Mouse (Mus musculus): Measurements from ENCODE around the gene Ada.

The Ada gene

DNA sequence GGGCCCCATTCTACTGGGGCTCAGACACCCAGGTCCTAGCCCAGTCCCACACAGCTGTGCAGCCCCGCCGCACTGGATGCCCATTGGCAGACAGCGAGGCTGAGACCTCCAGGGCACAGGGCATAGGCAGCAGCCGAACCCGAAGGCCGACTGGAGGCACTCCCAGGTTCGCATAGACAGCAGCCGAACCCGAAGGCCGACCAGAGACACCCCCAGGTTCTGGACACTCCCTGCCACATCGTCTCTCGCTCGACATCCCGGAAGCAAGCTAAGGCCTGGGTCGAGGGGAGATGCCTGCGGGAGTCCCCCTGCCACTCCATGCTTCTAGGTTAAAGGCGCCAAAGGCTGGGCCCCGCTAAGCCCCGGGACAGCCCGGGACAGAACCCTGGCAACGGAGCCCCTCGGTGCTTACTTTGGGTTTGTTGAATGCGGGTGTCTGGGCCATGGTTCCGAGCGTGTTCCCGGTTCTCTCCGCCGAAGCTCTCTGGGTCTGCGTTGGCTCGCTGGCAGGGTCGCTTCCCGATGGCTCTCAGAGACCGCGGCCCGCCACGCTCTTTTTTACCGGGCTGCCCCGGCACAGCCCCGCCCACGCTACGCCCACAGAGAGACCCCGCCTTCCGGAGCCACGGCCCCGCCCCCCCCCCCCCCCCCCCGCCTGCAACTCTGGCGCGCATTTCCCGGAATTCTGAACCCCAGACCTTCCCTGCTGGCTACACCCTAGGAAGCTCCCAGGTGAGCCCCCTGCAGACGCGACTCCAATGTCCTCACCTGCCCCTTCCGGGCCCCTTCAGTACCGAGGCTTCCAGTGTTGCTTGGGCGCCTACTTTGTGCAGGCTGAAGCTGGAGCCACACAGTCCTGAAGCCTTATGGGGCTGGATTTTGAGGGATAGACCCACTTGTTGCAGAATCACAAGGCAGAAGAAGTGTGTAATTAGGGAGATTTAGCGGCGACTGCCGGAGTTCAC is at the start of gene Ada:
Ada (minus strand) TSS at position 593 of the 965 bp plus-strand sequence.
- peak; percentile 52 to 54 for DNase-seq (ENCODE audit: low spot score in 2 of 2)

- DNase-seq (ENCODE audit: low spot score in 2 of 2) = no peak
Observed at GRCm38 (mm10) chr2:163798411-163798810, 48.4 kb upstream of the Ada start.

- peak; percentile 32 to 47 for DNase-seq (ENCODE audit: low spot score in 2 of 2)
Observed at GRCm38 (mm10) chr2:163788484-163788883, 38.4 kb upstream of the Ada start.

GRCm38 (mm10) chr2:163787709-163788108 is 37.7 kb upstream of the Ada start:
- peak; percentile 47 to 49 for DNase-seq (ENCODE audit: low spot score in 2 of 2)

DNA sequence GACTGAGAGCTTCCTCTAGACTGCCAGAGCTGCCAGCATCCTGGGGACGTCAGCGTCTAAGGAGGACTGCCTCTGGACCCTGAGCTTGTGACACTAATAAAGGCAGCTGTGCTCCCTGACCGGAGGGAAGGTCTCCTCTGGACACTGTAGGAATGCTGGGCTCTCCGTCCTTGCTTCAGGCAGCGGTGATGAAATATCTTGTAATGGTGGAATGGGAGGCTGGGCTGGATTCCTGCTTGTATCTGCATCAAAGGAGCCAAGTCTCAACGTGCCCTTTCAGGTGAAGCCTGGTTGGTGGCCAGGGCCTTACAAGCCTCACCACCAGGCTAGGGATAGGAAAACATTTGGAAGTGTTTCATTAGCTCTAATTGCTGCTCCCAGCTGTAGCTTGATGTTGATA is 37.0 kb upstream of the Ada start:
- no peak for DNase-seq (ENCODE audit: low spot score in 2 of 2)

- no peak for DNase-seq (ENCODE audit: low spot score in 2 of 2)
Observed at GRCm38 (mm10) chr2:163783901-163784300, 33.9 kb upstream of the Ada start.

- no peak for DNase-seq (ENCODE audit: low spot score in 2 of 2)
Observed at GRCm38 (mm10) chr2:163783368-163783767, 33.3 kb upstream of the Ada start.

DNA sequence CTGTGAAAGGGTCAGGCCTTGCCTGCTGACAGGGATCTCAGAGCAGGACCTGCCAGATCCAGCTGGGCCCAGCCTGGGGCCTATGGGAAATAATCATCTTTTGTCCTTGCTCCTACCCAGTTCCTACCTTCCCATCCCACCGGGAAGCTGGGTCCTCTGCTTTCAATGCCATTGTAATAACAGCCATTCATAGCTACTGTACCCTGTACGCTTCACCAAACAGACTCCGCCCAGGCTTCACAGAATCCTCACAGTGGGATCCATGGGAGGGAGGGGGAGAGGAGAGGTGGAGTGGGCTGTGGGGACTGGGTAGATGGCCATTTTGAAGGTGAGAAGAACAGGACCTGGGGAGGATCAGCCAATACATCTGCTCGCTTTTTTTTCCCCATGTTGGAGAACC is 28.9 kb upstream of the Ada start:
- DNase-seq (ENCODE audit: low spot score in 2 of 2) = no peak

DNA sequence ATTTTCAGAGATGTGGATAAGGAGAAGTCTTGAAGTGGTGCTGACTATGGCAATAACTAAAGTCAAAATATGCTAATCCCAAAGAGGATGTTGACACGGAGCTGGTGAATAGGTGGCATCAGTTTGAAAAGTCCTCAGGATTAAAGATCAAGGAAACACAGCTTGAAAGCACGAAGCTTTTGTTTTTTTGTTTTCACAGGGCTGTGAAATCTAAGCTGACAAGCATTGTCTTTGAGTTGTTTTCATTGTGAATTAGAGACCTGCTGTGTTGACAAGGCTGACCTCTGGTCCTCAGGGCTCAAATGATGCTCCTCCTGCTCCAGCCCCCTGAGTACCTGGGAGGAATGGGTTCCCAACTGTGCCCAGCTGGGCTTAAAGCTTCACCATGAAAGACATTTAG is 27.0 kb upstream of the Ada start:
- no peak for DNase-seq (ENCODE audit: low spot score in 2 of 2)

GRCm38 (mm10) chr2:163776661-163777060 is 26.6 kb upstream of the Ada start:
- DNase-seq (ENCODE audit: low spot score in 2 of 2) = no peak

GRCm38 (mm10) chr2:163770731-163771130 is 20.7 kb upstream of the Ada start:
- no peak for DNase-seq (ENCODE audit: low spot score in 2 of 2)

DNA sequence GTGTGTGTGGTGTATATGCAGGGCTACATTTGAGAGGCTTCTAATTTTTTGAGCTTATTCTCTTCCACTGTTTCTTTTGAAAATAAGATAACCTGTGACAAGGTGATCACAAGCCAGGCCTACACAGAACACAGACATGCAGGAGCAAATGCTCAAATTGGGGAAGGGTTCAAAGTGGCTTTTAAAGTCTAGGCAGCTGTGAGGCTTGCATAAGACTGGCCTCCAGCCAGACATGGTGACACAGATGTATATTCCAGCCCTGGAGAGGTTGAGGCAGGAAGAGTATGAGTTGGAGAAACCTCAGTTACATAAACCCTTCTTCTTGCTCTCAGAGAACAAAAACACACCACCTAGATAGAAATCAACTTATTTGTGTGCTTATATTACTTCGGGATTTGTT is 16.9 kb upstream of the Ada start:
- no peak for DNase-seq (ENCODE audit: low spot score in 2 of 2)

- DNase-seq (ENCODE audit: low spot score in 2 of 2) = no peak
Observed at GRCm38 (mm10) chr2:163766261-163766660, 16.2 kb upstream of the Ada start.

- peak in 1 of 2 experiments; percentile 27 for DNase-seq (ENCODE audit: low spot score in 2 of 2)
Observed at GRCm38 (mm10) chr2:163761402-163761801, 11.4 kb upstream of the Ada start.

DNA sequence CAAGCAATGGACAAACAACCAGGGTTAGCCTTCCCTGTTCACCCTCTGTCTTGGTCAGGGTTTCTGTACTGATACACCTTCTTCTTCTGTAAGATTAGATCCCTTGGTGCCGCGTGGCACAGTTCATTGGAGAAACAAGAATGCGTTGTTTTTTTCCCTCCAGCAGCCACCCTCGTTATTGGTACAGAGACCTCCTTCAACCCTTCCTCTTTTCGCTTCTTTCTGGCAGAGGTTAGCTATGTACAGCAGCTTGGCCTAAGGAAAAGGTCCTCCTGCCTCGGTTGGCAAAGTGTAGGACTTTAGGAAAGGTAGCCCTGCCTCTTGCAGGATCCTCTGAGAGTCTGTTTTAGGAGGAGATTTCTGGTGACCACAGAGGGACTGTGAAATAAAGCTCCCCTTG is 10.6 kb upstream of the Ada start:
- no peak for DNase-seq (ENCODE audit: low spot score in 2 of 2)

DNA sequence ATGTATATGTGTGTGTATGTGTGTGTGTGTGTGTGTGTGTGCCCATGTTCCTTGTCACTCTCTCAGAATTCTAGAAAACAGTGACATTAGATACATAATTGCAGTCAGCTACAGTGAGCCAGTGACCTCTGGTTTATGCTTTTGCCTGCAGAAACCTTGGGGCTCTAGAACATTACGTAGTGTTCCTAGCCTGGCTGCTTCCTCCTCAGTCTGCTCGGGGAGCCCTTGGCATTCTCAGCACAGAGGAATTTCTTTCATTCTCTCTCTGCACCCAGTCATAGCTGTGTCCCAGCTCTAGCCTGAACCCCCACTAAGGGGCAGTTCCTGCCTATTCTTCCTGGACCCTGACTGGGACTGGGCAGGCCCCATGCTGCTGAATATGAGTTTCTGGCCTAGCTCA is 8.1 kb upstream of the Ada start:
- DNase-seq (ENCODE audit: low spot score in 2 of 2) = no peak

DNA sequence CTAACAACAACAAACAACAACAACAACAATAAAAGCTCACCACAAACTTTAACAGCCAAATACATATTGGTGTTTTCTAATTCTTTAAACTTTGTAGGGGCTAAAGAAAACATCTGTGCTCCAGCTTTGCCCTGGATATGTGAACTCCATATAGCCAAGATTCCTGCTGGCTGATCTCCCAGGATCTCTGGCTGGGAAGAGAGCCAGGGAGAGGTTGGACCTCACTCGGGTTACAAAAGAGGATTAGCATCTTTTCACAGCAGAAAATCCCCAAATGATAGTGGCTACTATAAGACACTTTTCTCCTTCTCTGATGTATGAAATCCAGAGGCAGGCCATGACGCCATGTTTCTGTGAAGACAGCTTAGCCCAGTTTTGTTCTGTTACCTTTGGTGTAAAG is 6.7 kb upstream of the Ada start:
- DNase-seq (ENCODE audit: low spot score in 2 of 2) = no peak

DNA sequence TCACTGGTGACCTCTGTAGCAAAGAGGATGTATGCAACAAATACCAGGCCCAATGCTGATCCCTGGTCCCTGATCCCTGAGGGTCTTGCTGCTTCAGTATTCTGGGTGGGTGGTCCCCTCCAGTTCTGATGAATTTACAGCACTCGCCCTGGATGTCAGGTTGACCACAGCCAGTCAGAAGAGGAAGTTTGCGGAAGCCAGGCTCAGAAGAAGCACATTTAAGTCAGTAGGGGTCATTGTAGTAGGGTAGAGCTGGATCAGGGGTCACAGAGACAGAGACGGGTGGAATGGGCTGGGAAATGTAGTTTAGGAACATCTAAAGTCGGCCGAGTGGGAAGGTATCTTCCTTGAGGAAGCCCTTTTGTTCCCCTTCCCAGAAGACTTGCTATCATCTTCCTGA is 4.2 kb upstream of the Ada start:
- no peak for DNase-seq (ENCODE audit: low spot score in 2 of 2)

DNA sequence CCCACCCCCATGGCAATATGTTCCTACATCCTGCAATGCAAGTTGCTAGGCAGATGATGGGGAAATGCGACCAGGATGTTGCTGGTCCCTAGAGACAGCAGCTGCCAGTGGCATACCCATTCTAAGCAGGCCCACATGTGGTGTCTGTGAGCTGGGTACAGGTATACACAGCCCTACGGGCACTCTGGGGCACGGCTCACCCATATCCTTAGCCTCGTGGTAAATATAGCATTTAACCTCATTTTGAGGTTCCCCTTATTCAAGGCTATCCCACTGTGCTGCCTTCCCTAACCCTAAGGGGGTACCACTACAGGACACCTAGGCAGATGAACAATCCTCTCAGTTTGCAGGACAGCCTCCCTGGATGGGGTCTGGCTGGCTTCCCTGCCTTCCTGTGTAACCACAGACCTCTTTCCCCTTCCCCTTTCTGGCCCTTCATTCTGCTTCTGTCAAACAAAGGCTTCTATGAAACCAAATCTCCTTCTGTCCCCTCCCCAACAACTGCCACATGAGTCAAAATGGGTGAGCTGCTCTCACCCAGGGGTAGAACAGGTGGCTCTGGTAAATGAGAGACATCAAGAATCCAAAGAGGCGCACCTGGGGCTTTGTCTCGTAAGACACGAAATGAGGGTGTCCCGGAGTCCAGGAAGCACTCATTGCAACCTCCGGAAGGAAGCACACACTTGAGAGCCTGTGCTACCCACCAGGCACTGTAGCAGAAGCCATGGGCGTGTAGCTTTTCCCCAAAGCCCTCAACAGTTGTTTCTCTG is 5.1 kb downstream of the Ada start:
- peak; percentile 39 to 42 for DNase-seq (ENCODE audit: low spot score in 2 of 2)

GRCm38 (mm10) chr2:163743357-163743756 is 6.7 kb downstream of the Ada start:
- DNase-seq (ENCODE audit: low spot score in 2 of 2) = no peak

- no peak for DNase-seq (ENCODE audit: low spot score in 2 of 2)
Observed at GRCm38 (mm10) chr2:163742656-163743055, 7.4 kb downstream of the Ada start.

- peak in 1 of 2 experiments; percentile 22 for DNase-seq (ENCODE audit: low spot score in 2 of 2)
Observed at GRCm38 (mm10) chr2:163735980-163736379, 14.1 kb downstream of the Ada start.

GRCm38 (mm10) chr2:163735163-163735562 is 14.9 kb downstream of the Ada start:
- DNase-seq (ENCODE audit: low spot score in 2 of 2) = no peak

All from spleen, postnatal 36 days (tissue).